Mouse (Mus musculus) adrenal gland, postnatal 0 days (tissue): ENCODE results near the gene Tmem91. TPM values are rescaled to one million over a fixed set of nuclear protein-coding genes. Genes with fewer than 3 reads are reported as not detected.

Experiments used
- polyA plus RNA-seq: library from polyadenylated mRNA; unstranded; fragments of >200 nt; fragmentation: Nextera tagmentation; extraction: Ambion mirVana; gene quantifications from 2 replicates; pipeline ENCODE4 v1.2.1, GENCODE M21; 2015

Gene Tmem91
- 2.2 and 3.2 TPM in 2 replicates for polyA plus RNA-seq

DNA sequence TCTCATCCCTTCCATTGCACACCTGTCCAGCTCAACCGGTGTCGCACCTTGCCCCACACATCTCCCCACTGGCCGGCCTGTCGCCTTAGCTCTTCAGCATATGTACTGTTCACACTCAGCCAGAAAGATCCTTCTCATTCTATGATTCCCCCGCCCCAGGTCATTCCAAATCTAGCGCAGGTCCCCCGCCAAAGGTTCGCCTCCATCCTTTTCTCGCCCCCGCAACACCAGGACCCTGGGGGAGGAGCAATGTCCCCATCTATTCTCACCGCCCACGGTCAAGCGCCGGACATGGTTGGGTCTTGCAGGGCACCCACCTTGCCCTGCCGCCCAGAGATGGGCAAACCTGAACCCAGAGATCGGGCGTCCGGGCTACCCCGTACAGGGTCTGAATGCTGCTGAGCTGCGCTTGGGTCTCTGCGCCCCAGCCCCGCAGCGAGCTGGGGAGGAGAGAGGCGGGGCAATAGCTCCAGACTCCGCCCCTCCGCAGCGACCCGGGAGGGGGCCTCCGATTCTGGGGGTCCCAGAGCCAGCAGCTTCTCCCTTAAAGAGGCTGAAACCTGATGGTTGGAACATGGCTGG is at the start of gene Tmem91:
TSS of gene Tmem91 (minus strand) at position 448 of the 582 bp plus-strand sequence.

DNA sequence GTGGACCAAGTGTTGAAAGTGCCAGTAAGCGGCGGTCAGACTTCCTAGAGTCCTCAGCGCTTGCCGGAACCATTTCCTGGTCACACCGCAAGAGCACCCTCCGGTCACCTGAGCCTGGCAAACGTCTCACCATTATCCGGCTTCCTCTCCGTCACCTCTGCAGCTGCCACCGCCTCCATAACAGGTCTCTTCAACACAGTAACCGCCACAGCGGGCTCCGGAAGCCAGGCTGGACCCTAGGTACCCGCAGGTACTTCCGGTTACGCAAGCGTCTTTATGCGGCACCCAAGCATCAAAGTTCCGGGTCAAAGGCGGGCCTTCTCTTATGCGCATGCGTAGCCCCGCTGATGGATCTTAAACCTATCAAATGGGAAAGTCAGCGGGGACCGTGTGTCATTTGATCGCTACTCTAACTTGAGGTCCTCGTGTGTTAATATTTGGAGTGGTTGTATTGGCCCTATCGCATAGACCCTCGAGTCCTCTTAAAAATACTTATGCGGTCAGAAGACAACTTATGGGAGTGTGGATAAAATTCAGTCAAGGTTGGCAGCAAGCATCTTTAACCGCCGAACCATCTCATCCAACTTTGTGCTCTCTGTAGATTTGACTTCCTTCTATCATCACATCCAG is 43.9 kb upstream of the Tmem91 start, which contains the start of gene Ccdc97:
TSS of gene Ccdc97 (minus strand) at position 301 of the 630 bp plus-strand sequence.

GRCm38 (mm10) chr7:25686680-25687531 is 11.9 kb upstream of the Tmem91 start, which contains the start of gene Tgfb1:
Tgfb1 (plus strand) TSS chr7:25687002.

GRCm38 (mm10) chr7:25680514-25681258 is 5.7 kb upstream of the Tmem91 start, which contains the start of gene B9d2:
B9d2 (plus strand) TSS chr7:25680780.

DNA sequence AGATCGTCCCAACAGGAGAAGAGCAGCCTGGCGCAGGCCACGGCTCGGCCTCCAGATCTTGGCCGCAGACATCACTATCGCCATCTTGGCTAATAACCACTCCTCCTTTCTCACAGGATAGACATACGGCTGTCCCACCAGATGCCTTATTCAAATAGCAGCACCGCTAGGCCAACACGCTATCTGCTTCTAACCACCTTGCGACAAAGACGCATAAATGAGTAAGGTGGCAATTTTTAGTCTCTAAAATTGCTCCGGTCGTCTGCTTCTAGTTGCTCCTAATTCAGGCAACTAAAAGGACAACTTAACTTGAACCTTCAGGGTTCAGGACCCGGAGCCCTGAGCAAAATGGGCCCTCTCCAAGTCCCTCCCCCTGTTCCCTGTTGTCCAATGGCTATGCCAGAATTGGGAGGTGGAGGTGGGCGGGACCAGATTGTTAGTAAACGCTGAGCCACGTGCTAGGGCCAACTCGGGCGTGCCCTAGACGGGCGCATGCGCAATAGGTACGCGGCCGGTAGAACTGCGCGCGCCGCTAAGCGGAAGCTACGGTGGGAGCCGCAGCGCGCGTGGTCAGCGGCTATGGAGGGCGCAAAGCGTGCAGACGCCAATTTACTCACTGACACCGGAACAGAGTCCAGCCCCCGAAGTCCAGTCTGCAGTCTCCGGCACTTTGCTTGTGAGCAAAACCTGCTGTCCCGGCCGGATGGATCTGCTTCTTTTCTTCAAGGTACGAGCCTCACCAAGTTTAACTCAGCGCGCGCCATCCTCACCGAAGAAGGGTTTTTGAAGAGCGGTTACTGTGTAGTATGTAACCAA is 16.1 kb downstream of the Tmem91 start, which contains the start of the genes Bckdha and Exosc5:
TSS of gene Bckdha (minus strand) at position 325 of the 816 bp plus-strand sequence.
TSS of gene Exosc5 (plus strand) at position 508 of the 816 bp plus-strand sequence.

GRCm38 (mm10) chr7:25626509-25627430 is 48.2 kb downstream of the Tmem91 start, which contains the start of gene B3gnt8:
B3gnt8 (plus strand) TSS chr7:25626654.

Other genes with a start within 250 kb of the Tmem91 start
- 9.0 and 17.7 TPM in 2 replicates for gene Ceacam1, start 197.6 kb downstream of the Tmem91 start, polyA plus RNA-seq
- 0.08 TPM in 1 of 2 replicates, not detected in the other for gene Ceacam2, start 135.3 kb downstream of the Tmem91 start, polyA plus RNA-seq
- gene Erich4, start 59.3 kb downstream of the Tmem91 start, polyA plus RNA-seq = 0.19 TPM in 1 of 2 replicates, not detected in the other
- gene Dmac2, start 55.8 kb downstream of the Tmem91 start, polyA plus RNA-seq = 19.7 and 31.0 TPM in 2 replicates
- 8.3 and 15.6 TPM in 2 replicates for gene B3gnt8, start 48.5 kb downstream of the Tmem91 start, polyA plus RNA-seq
- gene Bckdha, start 16.2 kb downstream of the Tmem91 start, polyA plus RNA-seq = 86.9 and 135 TPM in 2 replicates
- 77.2 and 88.6 TPM in 2 replicates for gene Exosc5, start 16.0 kb downstream of the Tmem91 start, polyA plus RNA-seq
- 38.3 and 53.7 TPM in 2 replicates for gene B9d2, start 5.6 kb upstream of the Tmem91 start, polyA plus RNA-seq
- gene Tgfb1, start 11.8 kb upstream of the Tmem91 start, polyA plus RNA-seq = 2.7 and 4.4 TPM in 2 replicates
- 16.5 and 21.0 TPM in 2 replicates for gene Ccdc97, start 43.9 kb upstream of the Tmem91 start, polyA plus RNA-seq
- 32.7 and 43.2 TPM in 2 replicates for gene Hnrnpul1, start 79.6 kb upstream of the Tmem91 start, polyA plus RNA-seq
- gene Axl, start 113.5 kb upstream of the Tmem91 start, polyA plus RNA-seq = 101 and 135 TPM in 2 replicates
- 6.0 and 8.0 TPM in 2 replicates for gene Cyp2s1, start 141.7 kb upstream of the Tmem91 start, polyA plus RNA-seq
- 0.11 TPM in 1 of 2 replicates, not detected in the other for gene Cyp2b10, start 222.5 kb upstream of the Tmem91 start, polyA plus RNA-seq